Mouse (Mus musculus): ENCODE results near the gene Ecm1. TPM values are rescaled to one million over a fixed set of nuclear protein-coding genes. Genes with fewer than 3 reads are reported as not detected.

Gene Ecm1
- polyA plus RNA-seq, 1 experiment: 9.9 TPM

DNA sequence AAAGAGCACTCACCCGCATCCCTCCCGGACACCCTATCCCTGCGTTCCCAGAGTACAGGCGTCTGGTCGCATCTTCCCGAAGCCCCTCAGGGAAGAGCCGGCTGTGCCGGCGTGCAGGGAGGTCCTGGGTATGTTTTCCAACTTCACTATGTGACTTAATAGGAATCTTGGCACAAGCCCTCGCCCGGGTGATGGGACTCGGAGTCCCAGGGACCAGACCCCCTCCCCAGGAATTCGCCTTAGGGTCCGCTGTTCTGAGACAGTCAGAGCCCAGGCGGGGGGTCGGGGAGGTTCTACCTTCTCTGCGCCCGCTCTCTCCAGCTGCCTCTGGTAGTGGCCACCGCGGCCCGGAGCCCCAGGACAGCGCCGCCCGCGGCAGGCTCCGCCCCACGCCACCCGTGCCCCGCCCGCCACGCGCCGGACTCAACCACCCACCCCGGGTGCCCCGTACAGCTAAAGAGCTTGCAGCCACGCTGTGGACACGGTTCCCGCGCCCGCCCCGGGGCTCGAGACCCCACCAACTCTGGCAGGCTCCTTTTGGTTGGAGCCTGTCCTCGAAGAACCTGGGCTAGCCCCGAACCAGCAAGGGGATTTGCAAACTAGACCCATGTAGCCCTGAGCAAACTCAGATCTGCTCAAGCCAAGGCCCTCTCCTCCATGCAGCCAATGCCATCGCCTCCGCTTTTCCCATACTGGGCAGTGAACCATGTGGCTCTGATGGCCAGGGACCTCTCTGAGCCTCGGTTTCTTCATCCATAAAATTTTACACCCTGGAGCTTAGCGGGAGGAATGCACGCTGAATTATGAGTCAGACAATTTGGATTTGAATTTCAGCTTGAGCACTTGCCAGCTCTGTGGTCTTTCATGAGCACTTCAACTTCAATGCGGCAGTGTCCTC, 51.6 kb downstream of the Ecm1 start, which contains the start of gene Adamtsl4:
Gene Adamtsl4, minus strand, starts transcription at position 394 of the 898 bp plus-strand sequence.
- H3K27ac ChIP-seq (ENCODE audit: insufficient read depth, low read length): no peak within 1 kb of the TSS
- H3K9ac ChIP-seq (ENCODE audit: low read depth, poor library complexity, severe bottlenecking): peak within 1 kb of the TSS; percentile 62
- H3K27me3 ChIP-seq (ENCODE audit: control insufficient read depth, insufficient read depth, low read length, poor library complexity, severe bottlenecking): no peaks in the 10 kb centered on the region
- no peak for TF ChIP-seq POLR2A (IDR thresholded peaks at IDR 0.05; ENCODE audit: insufficient read depth, low read length)
- no peak for TF ChIP-seq CTCF (IDR thresholded peaks at IDR 0.05; ENCODE audit: low read depth, low read length)
- no peak for TF ChIP-seq EP300 (IDR thresholded peaks at IDR 0.05; ENCODE audit: insufficient read depth, low read depth, low read length)
- peak within 1 kb of the TSS; percentile 56 for H3K4me3 ChIP-seq (ENCODE audit: low read depth, low read length)
- peaks cover 10% of the 10 kb centered on the region for H3K4me1 ChIP-seq (ENCODE audit: control insufficient read depth, insufficient read depth, low read length)
- H3K36me3 ChIP-seq (ENCODE audit: control insufficient read depth, insufficient read depth, low read length, poor library complexity, severe bottlenecking): no peaks in the 10 kb centered on the region
- no peaks in the 10 kb centered on the region for H3K9me3 ChIP-seq (replicated peaks; ENCODE audit: control insufficient read depth, insufficient read depth, low read length, poor library complexity, severe bottlenecking)

DNA sequence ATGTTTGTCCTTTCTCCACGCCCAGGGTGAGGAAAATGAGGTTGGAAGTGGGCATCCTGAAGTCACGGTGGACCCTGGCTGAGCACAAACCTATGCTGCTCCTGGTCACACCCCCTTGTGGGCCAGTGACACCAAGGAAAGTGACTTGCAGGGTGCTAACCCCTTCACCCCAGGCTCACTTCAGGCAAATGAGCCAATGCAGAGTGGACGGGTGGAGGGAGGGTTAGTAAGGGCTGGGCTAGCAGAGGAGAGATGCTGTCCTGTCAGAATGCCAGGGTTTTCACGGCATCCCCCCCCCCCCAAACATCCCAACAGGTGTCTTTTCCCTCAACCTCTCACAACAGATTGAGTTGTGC, 52.2 kb downstream of the Ecm1 start:
- H3K27ac ChIP-seq (ENCODE audit: insufficient read depth, low read length): no peak overlapping the region
- no peaks in the 10 kb centered on the region for H3K36me3 ChIP-seq (ENCODE audit: control insufficient read depth, insufficient read depth, low read length, poor library complexity, severe bottlenecking)
- TF ChIP-seq EP300 (IDR thresholded peaks at IDR 0.05; ENCODE audit: insufficient read depth, low read depth, low read length) (no peak), CTCF (IDR thresholded peaks at IDR 0.05; ENCODE audit: low read depth, low read length) (no peak), POLR2A (IDR thresholded peaks at IDR 0.05; ENCODE audit: insufficient read depth, low read length) (no peak)
- no peaks in the 10 kb centered on the region for H3K9me3 ChIP-seq (replicated peaks; ENCODE audit: control insufficient read depth, insufficient read depth, low read length, poor library complexity, severe bottlenecking)
- 0 out of 2 replicates have a peak overlapping the region, but pooled peaks have one; percentile 62 for H3K9ac ChIP-seq (ENCODE audit: low read depth, poor library complexity, severe bottlenecking)
- H3K27me3 ChIP-seq (ENCODE audit: control insufficient read depth, insufficient read depth, low read length, poor library complexity, severe bottlenecking): no peaks in the 10 kb centered on the region
- H3K4me1 ChIP-seq (ENCODE audit: control insufficient read depth, insufficient read depth, low read length): peaks cover 10% of the 10 kb centered on the region
- H3K4me3 ChIP-seq (ENCODE audit: low read depth, low read length): peak overlapping the region; percentile 56

DNA sequence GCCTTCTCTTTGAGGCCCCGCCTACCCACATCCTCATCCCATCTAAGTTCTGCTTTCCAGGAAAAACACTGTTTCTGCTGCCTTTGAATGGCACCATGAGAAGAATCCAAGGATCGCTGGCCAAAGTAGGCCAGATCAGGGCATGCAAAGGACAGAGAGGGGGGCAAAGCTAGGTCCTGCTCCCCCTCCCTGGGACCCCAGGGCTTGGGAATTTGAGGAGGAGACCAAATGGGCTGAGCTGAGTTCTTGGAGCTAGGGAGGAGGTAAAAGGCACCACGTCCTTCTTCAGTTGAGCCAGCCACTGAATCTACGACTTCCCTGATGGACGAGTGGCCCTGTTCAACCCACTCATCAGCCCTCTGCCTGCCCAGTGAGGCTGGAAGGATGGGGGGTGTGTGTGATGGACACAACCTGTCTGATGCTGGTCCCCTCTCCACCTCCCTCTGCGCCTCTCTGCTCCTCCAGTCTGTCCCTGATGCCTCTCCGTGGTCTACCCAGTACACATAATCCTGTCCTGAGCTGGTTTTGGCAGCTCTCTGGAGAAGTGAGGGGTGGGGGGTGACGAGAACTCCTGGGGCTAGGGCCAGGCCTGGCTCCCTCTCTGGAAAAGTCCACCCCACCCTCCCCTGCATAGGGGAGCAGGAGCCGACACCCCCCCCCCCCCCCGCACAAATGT, 52.7 kb downstream of the Ecm1 start:
- peaks cover 10% of the 10 kb centered on the region for H3K4me1 ChIP-seq (ENCODE audit: control insufficient read depth, insufficient read depth, low read length)
- no peaks in the 10 kb centered on the region for H3K27me3 ChIP-seq (ENCODE audit: control insufficient read depth, insufficient read depth, low read length, poor library complexity, severe bottlenecking)
- no peaks in the 10 kb centered on the region for H3K36me3 ChIP-seq (ENCODE audit: control insufficient read depth, insufficient read depth, low read length, poor library complexity, severe bottlenecking)
- H3K9ac ChIP-seq (ENCODE audit: low read depth, poor library complexity, severe bottlenecking): no peak overlapping the region
- no peaks in the 10 kb centered on the region for H3K9me3 ChIP-seq (replicated peaks; ENCODE audit: control insufficient read depth, insufficient read depth, low read length, poor library complexity, severe bottlenecking)
- no peak for TF ChIP-seq EP300 (IDR thresholded peaks at IDR 0.05; ENCODE audit: insufficient read depth, low read depth, low read length)
- TF ChIP-seq POLR2A (IDR thresholded peaks at IDR 0.05; ENCODE audit: insufficient read depth, low read length): no peak
- no peak for TF ChIP-seq CTCF (IDR thresholded peaks at IDR 0.05; ENCODE audit: low read depth, low read length)
- H3K27ac ChIP-seq (ENCODE audit: insufficient read depth, low read length): no peak overlapping the region
- H3K4me3 ChIP-seq (ENCODE audit: low read depth, low read length): no peak overlapping the region

DNA sequence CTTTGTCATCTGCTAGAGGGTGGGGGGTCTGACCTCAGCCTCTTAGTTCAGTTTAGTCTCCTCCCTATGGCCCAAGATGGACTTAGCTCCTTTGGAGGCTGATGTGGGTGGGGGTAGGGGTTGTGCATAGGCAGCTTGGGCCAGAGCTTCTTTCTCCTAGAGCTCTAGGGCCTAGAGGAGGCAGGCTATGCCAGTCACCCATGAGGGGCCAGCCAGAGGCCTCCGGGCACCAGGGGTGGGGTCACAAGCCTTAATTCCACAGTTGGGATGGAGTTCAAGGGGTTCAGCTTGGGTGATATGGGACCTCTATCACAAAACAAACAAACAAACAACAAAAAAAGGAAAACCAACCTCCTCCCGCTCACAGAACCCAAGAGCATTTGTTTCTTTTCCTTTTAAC, 53.7 kb downstream of the Ecm1 start:
- Histone ChIP-seq H3K27ac (ENCODE audit: insufficient read depth, low read length) (no peak overlapping the region), H3K9me3 (replicated peaks; ENCODE audit: control insufficient read depth, insufficient read depth, low read length, poor library complexity, severe bottlenecking) (no peaks in the 10 kb centered on the region), H3K4me1 (ENCODE audit: control insufficient read depth, insufficient read depth, low read length) (peaks cover 15% of the 10 kb centered on the region), H3K4me3 (ENCODE audit: low read depth, low read length) (no peak overlapping the region), H3K9ac (ENCODE audit: low read depth, poor library complexity, severe bottlenecking) (no peak overlapping the region), H3K36me3 (ENCODE audit: control insufficient read depth, insufficient read depth, low read length, poor library complexity, severe bottlenecking) (no peaks in the 10 kb centered on the region), H3K27me3 (ENCODE audit: control insufficient read depth, insufficient read depth, low read length, poor library complexity, severe bottlenecking) (no peaks in the 10 kb centered on the region)
- no peak for TF ChIP-seq POLR2A (IDR thresholded peaks at IDR 0.05; ENCODE audit: insufficient read depth, low read length)
- no peak for TF ChIP-seq CTCF (IDR thresholded peaks at IDR 0.05; ENCODE audit: low read depth, low read length)
- TF ChIP-seq EP300 (IDR thresholded peaks at IDR 0.05; ENCODE audit: insufficient read depth, low read depth, low read length): no peak

DNA sequence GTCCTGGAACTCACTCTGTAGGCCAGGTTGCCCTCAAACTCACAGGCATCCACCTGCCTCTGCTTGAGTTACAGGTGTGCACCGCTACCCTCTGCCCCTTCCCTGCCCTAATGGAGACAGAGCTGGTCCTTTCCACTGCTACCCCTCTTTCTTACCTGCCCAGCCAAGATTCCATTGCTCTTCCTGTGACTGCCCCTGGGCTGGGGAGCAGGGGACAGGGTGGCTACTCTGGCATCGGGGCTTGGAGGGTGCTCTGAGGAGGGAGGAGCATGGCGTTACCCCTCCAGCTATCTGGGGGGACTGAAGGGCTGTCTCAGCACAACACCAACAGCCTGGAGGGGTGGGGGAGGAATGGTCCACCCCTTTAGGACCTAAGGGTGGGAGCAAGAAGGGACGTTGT, 54.1 kb downstream of the Ecm1 start:
- Histone ChIP-seq H3K4me3 (ENCODE audit: low read depth, low read length) (no peak overlapping the region), H3K36me3 (ENCODE audit: control insufficient read depth, insufficient read depth, low read length, poor library complexity, severe bottlenecking) (no peaks in the 10 kb centered on the region), H3K27ac (ENCODE audit: insufficient read depth, low read length) (no peak overlapping the region), H3K9me3 (replicated peaks; ENCODE audit: control insufficient read depth, insufficient read depth, low read length, poor library complexity, severe bottlenecking) (no peaks in the 10 kb centered on the region), H3K27me3 (ENCODE audit: control insufficient read depth, insufficient read depth, low read length, poor library complexity, severe bottlenecking) (no peaks in the 10 kb centered on the region), H3K4me1 (ENCODE audit: control insufficient read depth, insufficient read depth, low read length) (peaks cover 15% of the 10 kb centered on the region), H3K9ac (ENCODE audit: low read depth, poor library complexity, severe bottlenecking) (no peak overlapping the region)
- no peak for TF ChIP-seq CTCF (IDR thresholded peaks at IDR 0.05; ENCODE audit: low read depth, low read length)
- no peak for TF ChIP-seq POLR2A (IDR thresholded peaks at IDR 0.05; ENCODE audit: insufficient read depth, low read length)
- no peak for TF ChIP-seq EP300 (IDR thresholded peaks at IDR 0.05; ENCODE audit: insufficient read depth, low read depth, low read length)

DNA sequence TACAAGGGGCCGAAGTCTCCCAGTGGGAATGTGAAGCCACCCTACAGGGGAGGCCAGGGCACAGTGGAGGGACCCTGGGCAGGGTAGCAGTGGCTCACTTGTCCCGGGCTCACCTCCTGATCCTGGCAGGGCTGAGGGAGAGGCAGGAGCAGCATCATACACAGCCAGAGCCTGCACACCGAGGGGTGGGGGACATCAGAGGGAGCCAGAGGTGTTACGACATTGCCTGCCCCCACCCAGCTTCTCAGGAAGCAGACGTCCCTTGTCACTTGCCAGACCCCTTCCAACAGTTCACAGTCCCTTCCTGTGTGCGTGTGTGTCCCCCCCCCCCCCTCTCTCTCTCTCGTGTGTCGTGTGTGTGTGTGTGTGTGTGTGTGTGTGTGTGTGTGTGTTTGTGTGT, 54.5 kb downstream of the Ecm1 start:
- Histone ChIP-seq H3K27ac (ENCODE audit: insufficient read depth, low read length) (no peak overlapping the region), H3K4me3 (ENCODE audit: low read depth, low read length) (no peak overlapping the region), H3K27me3 (ENCODE audit: control insufficient read depth, insufficient read depth, low read length, poor library complexity, severe bottlenecking) (no peaks in the 10 kb centered on the region), H3K36me3 (ENCODE audit: control insufficient read depth, insufficient read depth, low read length, poor library complexity, severe bottlenecking) (no peaks in the 10 kb centered on the region), H3K9ac (ENCODE audit: low read depth, poor library complexity, severe bottlenecking) (no peak overlapping the region), H3K9me3 (replicated peaks; ENCODE audit: control insufficient read depth, insufficient read depth, low read length, poor library complexity, severe bottlenecking) (no peaks in the 10 kb centered on the region), H3K4me1 (ENCODE audit: control insufficient read depth, insufficient read depth, low read length) (peaks cover 15% of the 10 kb centered on the region)
- TF ChIP-seq EP300 (IDR thresholded peaks at IDR 0.05; ENCODE audit: insufficient read depth, low read depth, low read length) (no peak), CTCF (IDR thresholded peaks at IDR 0.05; ENCODE audit: low read depth, low read length) (no peak), POLR2A (IDR thresholded peaks at IDR 0.05; ENCODE audit: insufficient read depth, low read length) (no peak)

Other genes starting within 250 kb of the Ecm1 start
- gene Ctsk, start 240.3 kb downstream of the Ecm1 start, polyA plus RNA-seq (2011; ENCODE audit: insufficient read depth, insufficient read length, low read depth, missing spikeins): not detected in 2 replicates
- gene Ctss, start 212.8 kb downstream of the Ecm1 start, polyA plus RNA-seq (2011; ENCODE audit: insufficient read depth, insufficient read length, low read depth, missing spikeins): not detected in 2 replicates
- 4.6 and 5.0 TPM in 2 replicates for gene Hormad1, start 179.9 kb downstream of the Ecm1 start, polyA plus RNA-seq (2011; ENCODE audit: insufficient read depth, insufficient read length, low read depth, missing spikeins)
- gene Golph3l, start 150.6 kb downstream of the Ecm1 start, polyA plus RNA-seq (2011; ENCODE audit: insufficient read depth, insufficient read length, low read depth, missing spikeins): 39.0 and 40.7 TPM in 2 replicates
- 67.4 and 68.5 TPM in 2 replicates for gene Ensa, start 114.6 kb downstream of the Ecm1 start, polyA plus RNA-seq (2011; ENCODE audit: insufficient read depth, insufficient read length, low read depth, missing spikeins)
- gene Mcl1, start 80.8 kb downstream of the Ecm1 start, polyA plus RNA-seq (2011; ENCODE audit: insufficient read depth, insufficient read length, low read depth, missing spikeins): 247 and 264 TPM in 2 replicates
- gene Adamtsl4, start 51.7 kb downstream of the Ecm1 start, polyA plus RNA-seq (2011; ENCODE audit: insufficient read depth, insufficient read length, low read depth, missing spikeins): 6.9 and 10.1 TPM in 2 replicates
- gene Tars2, start 20.6 kb upstream of the Ecm1 start, polyA plus RNA-seq (2011; ENCODE audit: insufficient read depth, insufficient read length, low read depth, missing spikeins): 74.5 and 78.3 TPM in 2 replicates
- 51.4 and 58.6 TPM in 2 replicates for gene Rprd2, start 79.3 kb upstream of the Ecm1 start, polyA plus RNA-seq (2011; ENCODE audit: insufficient read depth, insufficient read length, low read depth, missing spikeins)
- 92.4 and 100 TPM in 2 replicates for gene Prpf3, start 116.3 kb upstream of the Ecm1 start, polyA plus RNA-seq (2011; ENCODE audit: insufficient read depth, insufficient read length, low read depth, missing spikeins)
- gene Mrps21, start 131.9 kb upstream of the Ecm1 start, polyA plus RNA-seq (2011; ENCODE audit: insufficient read depth, insufficient read length, low read depth, missing spikeins): 142 and 163 TPM in 2 replicates
- 5.9 and 7.6 TPM in 2 replicates for gene Ciart, start 142.7 kb upstream of the Ecm1 start, polyA plus RNA-seq (2011; ENCODE audit: insufficient read depth, insufficient read length, low read depth, missing spikeins)
- gene BC028528, start 152.4 kb upstream of the Ecm1 start, polyA plus RNA-seq (2011; ENCODE audit: insufficient read depth, insufficient read length, low read depth, missing spikeins): 3.6 and 5.4 TPM in 2 replicates
- gene Aph1a, start 154.4 kb upstream of the Ecm1 start, polyA plus RNA-seq (2011; ENCODE audit: insufficient read depth, insufficient read length, low read depth, missing spikeins): 44.3 and 48.3 TPM in 2 replicates
- 2.4 and 3.3 TPM in 2 replicates for gene Car14, start 165.1 kb upstream of the Ecm1 start, polyA plus RNA-seq (2011; ENCODE audit: insufficient read depth, insufficient read length, low read depth, missing spikeins)
- gene Anp32e, start 189.7 kb upstream of the Ecm1 start, polyA plus RNA-seq (2011; ENCODE audit: insufficient read depth, insufficient read length, low read depth, missing spikeins): 386 and 405 TPM in 2 replicates

All from ES-Bruce4 (cell line).